Mouse (Mus musculus) CH12.LX (cell line): Measurements from ENCODE around the gene Mymk.

Experiments used
- CTCF ChIP-seq, 2 experiments: IDR thresholded peaks in 1 of 2; conservative IDR thresholded peaks in 1 of 2; 2 replicates each; pipeline ENCODE4 v1.5.1; 2011 to 2012; ENCODE audit warnings: low read depth in 2 of 2, low read length in 2 of 2, improper control_type of control experiment in 1 of 2, inconsistent platforms in 1 of 2, mild to moderate bottlenecking in 1 of 2, moderate library complexity in 1 of 2
- EP300 ChIP-seq: IDR thresholded peaks from 2 replicates; pipeline ENCODE4 v1.6.1; 2011; ENCODE audit warnings: low read length, improper control_type of control experiment
- MAX ChIP-seq: IDR thresholded peaks from 2 replicates; pipeline ENCODE4 v1.6.1; 2011; ENCODE audit warnings: low read length, improper control_type of control experiment
- MYC ChIP-seq: IDR thresholded peaks from 2 replicates; pipeline ENCODE4 v1.6.1; 2011; ENCODE audit warnings: low read depth, mild to moderate bottlenecking, improper control_type of control experiment, low read length
- POLR2A ChIP-seq: IDR thresholded peaks from 2 replicates; pipeline ENCODE4 v1.6.1; 2011; ENCODE audit warnings: low read depth, mild to moderate bottlenecking, improper control_type of control experiment, low read length
- RAD21 ChIP-seq: IDR thresholded peaks from 2 replicates; pipeline ENCODE4 v1.6.1; 2011; ENCODE audit warnings: low read depth, mild to moderate bottlenecking, low read length, improper control_type of control experiment, moderate library complexity
- USF1 ChIP-seq: IDR thresholded peaks from 2 replicates; pipeline ENCODE4 v1.6.1; 2014; ENCODE audit warnings: low read depth, mild to moderate bottlenecking, inconsistent platforms, low read length, improper control_type of control experiment
- USF2 ChIP-seq: conservative IDR thresholded peaks from 2 replicates; pipeline ENCODE4 v1.6.1; 2011; ENCODE audit warnings: low read depth, low read length, improper control_type of control experiment
- ZC3H11A ChIP-seq: IDR thresholded peaks from 2 replicates; pipeline ENCODE4 v1.6.1; 2012; ENCODE audit warnings: low read depth, mild to moderate bottlenecking, inconsistent platforms, low read length, improper control_type of control experiment

GRCm38 (mm10) chr2:27027618-27028436 lies 44.2 kb downstream of the Mymk start, which contains the start of gene Slc2a6:
- TF ChIP-seq POLR2A (peak; percentile 87), MAX (peak; percentile 62), ZC3H11A (no peak), CTCF (conservative IDR thresholded peaks at IDR 0.05 in 1 of 2, IDR thresholded peaks at IDR 0.05 in 1 of 2; ENCODE audit: low read depth in 2 of 2, low read length in 2 of 2) (no peak), EP300 (no peak), USF2 (no peak), RAD21 (no peak), MYC (no peak), USF1 (no peak)
